Mouse (Mus musculus): ENCODE data around the gene Romo1.
"Not testable (repeated sequence)": the region's sequence is repeated elsewhere in the genome, so short reads cannot be mapped to it uniquely, and the experiment has no call there.

Romo1 gene

GRCm38 (mm10) chr2:156179796-156180093 lies 35.9 kb downstream of the Romo1 start:
- no peak for DNase-seq (ENCODE audit: low read depth)

GRCm38 (mm10) chr2:156180094-156180821 lies 36.4 kb downstream of the Romo1 start, which contains the start of gene Rbm39:
TSS of gene Rbm39 (minus strand) at chr2:156180238.
- DNase-seq (ENCODE audit: low read depth): peak; percentile 100

GRCm38 (mm10) chr2:156180824-156181590 lies 37.2 kb downstream of the Romo1 start:
- DNase-seq (ENCODE audit: low read depth): no peak

GRCm38 (mm10) chr2:156181592-156181991 lies 37.8 kb downstream of the Romo1 start:
- no peak for DNase-seq (ENCODE audit: low read depth)

GRCm38 (mm10) chr2:156189241-156189640 lies 45.4 kb downstream of the Romo1 start:
- not testable (repeated sequence) for DNase-seq (ENCODE audit: low read depth)

- no peak for DNase-seq (ENCODE audit: low read depth)
Measured at GRCm38 (mm10) chr2:156190004-156190896, 46.4 kb downstream of the Romo1 start.

GRCm38 (mm10) chr2:156191540-156191939 lies 47.7 kb downstream of the Romo1 start:
- DNase-seq (ENCODE audit: low read depth): no peak

GRCm38 (mm10) chr2:156192068-156192467 lies 48.2 kb downstream of the Romo1 start:
- DNase-seq (ENCODE audit: low read depth): no peak

GRCm38 (mm10) chr2:156193066-156193862 lies 49.4 kb downstream of the Romo1 start:
- no peak for DNase-seq (ENCODE audit: low read depth)

- no peak for DNase-seq (ENCODE audit: low read depth)
Measured at GRCm38 (mm10) chr2:156194571-156194970, 50.7 kb downstream of the Romo1 start.
